Mouse (Mus musculus): ENCODE measurements around the gene Nkx2-2.

GRCm38 (mm10) chr2:147180649-147181303 is 13.3 kb downstream of the Nkx2-2 start:
- TF ChIP-seq EP300 (IDR thresholded peaks at IDR 0.05; ENCODE audit: low read length) (no peak), ZNF384 (IDR thresholded peaks at IDR 0.05; ENCODE audit: low read depth, low read length) (no peak)
